Mouse (Mus musculus) R1 (cell line): ENCODE results near the gene Slc51a.
"Not testable (repeated sequence)": the region's sequence is repeated elsewhere in the genome, so short reads cannot be mapped to it uniquely, and the experiment has no call there.

Source experiments
- DNase-seq: peaks from one replicate; pipeline ENCODE4 v3.0.0-alpha.2; 2018; ENCODE audit warnings: low read depth, low spot score

Gene Slc51a

GRCm38 (mm10) chr16:32509066-32509942 is 21.6 kb upstream of the Slc51a start:
- DNase-seq, result no peak

- DNase-seq, result no peak
Measured at GRCm38 (mm10) chr16:32508506-32509065, 20.9 kb upstream of the Slc51a start.

GRCm38 (mm10) chr16:32508035-32508434 is 20.4 kb upstream of the Slc51a start:
- DNase-seq, result no peak

- peak; percentile 83 for DNase-seq
Measured at GRCm38 (mm10) chr16:32507407-32507806, 19.7 kb upstream of the Slc51a start.

GRCm38 (mm10) chr16:32506868-32507267 is 19.2 kb upstream of the Slc51a start:
- DNase-seq, result no peak

- no peak for DNase-seq
Measured at GRCm38 (mm10) chr16:32506298-32506697, 18.6 kb upstream of the Slc51a start.

- DNase-seq, result no peak
Measured at GRCm38 (mm10) chr16:32503633-32504032, 16.0 kb upstream of the Slc51a start.

- DNase-seq, result peak; percentile 93
Measured at GRCm38 (mm10) chr16:32502621-32503335, 15.1 kb upstream of the Slc51a start.

GRCm38 (mm10) chr16:32501459-32501858 is 13.8 kb upstream of the Slc51a start:
- DNase-seq, result no peak

GRCm38 (mm10) chr16:32499430-32500037 is 11.9 kb upstream of the Slc51a start:
- peak; percentile 94 for DNase-seq

- peak; percentile 65 for DNase-seq
Measured at GRCm38 (mm10) chr16:32498996-32499395, 11.3 kb upstream of the Slc51a start.

- no peak for DNase-seq
Measured at GRCm38 (mm10) chr16:32495965-32496364, 8.3 kb upstream of the Slc51a start, which contains the start of gene Zdhhc19. Gene Zdhhc19 (plus strand): TSS chr16:32496265.

GRCm38 (mm10) chr16:32494371-32494770 is 6.7 kb upstream of the Slc51a start:
- not testable (repeated sequence) for DNase-seq

- DNase-seq, result no peak
Measured at GRCm38 (mm10) chr16:32488939-32489338, 1.3 kb upstream of the Slc51a start.

- no peak for DNase-seq
Measured at GRCm38 (mm10) chr16:32486046-32486445, 1.6 kb downstream of the Slc51a start.

- no peak for DNase-seq
Measured at GRCm38 (mm10) chr16:32485209-32485608, 2.5 kb downstream of the Slc51a start.

- peak; percentile 78 for DNase-seq
Measured at GRCm38 (mm10) chr16:32484431-32484871, 3.2 kb downstream of the Slc51a start.

- DNase-seq, result no peak
Measured at GRCm38 (mm10) chr16:32479415-32479814, 8.3 kb downstream of the Slc51a start.

GRCm38 (mm10) chr16:32477315-32477714 is 10.4 kb downstream of the Slc51a start:
- DNase-seq, result no peak

- DNase-seq, result no peak
Measured at GRCm38 (mm10) chr16:32472276-32473015, 15.2 kb downstream of the Slc51a start.
